Mouse (Mus musculus): ENCODE data around the gene Gm29554. TPM values are rescaled to one million over a fixed set of nuclear protein-coding genes. Genes with fewer than 3 reads are reported as not detected.
"Not testable (repeated sequence)": the region's sequence is repeated elsewhere in the genome, so short reads cannot be mapped to it uniquely, and the experiment has no call there.

The Gm29554 gene
- not detected in 2 replicates for total RNA-seq (2014; rRNA removed)
- polyA plus RNA-seq (2015; fragmentation: Nextera tagmentation; extraction: Ambion mirVana), result not detected in 2 replicates

DNA sequence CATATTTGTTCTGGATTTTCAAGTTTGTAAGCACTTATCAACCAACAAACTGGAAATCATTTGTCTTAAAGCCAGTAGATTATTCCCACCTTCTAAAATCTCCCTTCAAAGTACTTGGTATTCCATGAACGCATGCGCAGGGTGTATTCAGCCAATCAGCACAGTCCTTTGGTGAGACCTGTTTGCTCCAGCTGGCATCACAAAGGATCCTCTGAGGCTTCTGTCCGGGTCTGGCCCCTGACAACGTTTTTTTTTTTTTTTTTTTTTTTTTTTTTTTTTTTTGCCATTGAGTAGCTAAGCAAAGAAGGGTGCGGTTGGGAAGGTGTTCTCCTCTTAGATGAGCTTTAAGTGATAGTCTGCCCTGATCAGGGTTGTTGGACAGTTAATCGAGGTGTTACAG lies at the start of gene Gm29554:
Gm29554 (plus strand) TSS at position 301 of the 400 bp plus-strand sequence.
- not testable (repeated sequence) for H3K27me3 ChIP-seq (ENCODE audit: insufficient read depth, low read length); DNase-seq (ENCODE audit: low spot score); H3K9ac ChIP-seq (replicated peaks; ENCODE audit: low read length, poor library complexity, severe bottlenecking); H3K36me3 ChIP-seq (ENCODE audit: insufficient read depth, low read length); H3K27ac ChIP-seq (ENCODE audit: low read depth, low read length); H3K9me3 ChIP-seq (ENCODE audit: low read length); ATAC-seq (ENCODE audit: low FRiP score); H3K4me2 ChIP-seq (ENCODE audit: low read depth, low read length, poor library complexity, severe bottlenecking); H3K4me1 ChIP-seq (ENCODE audit: insufficient read depth, low read length); H3K4me3 ChIP-seq (ENCODE audit: low read depth, low read length)
- no CpG with 5 or more reads among the region's 6 CpGs for WGBS

Other genes with a start within 250 kb of the Gm29554 start
- not detected in 2 replicates for gene Gm20812, start 108.0 kb downstream of the Gm29554 start, total RNA-seq (2014; rRNA removed)
- not detected in 2 replicates for gene Gm20812, start 108.0 kb downstream of the Gm29554 start, polyA plus RNA-seq (2015; fragmentation: Nextera tagmentation; extraction: Ambion mirVana)